Mouse (Mus musculus): Measurements from ENCODE around the gene Itga8. TPM values are rescaled to one million over a fixed set of nuclear protein-coding genes. Genes with fewer than 3 reads are reported as not detected.

Gene Itga8
- polyA plus RNA-seq, 1 experiment from 2014 or later, result 20.0 TPM

DNA sequence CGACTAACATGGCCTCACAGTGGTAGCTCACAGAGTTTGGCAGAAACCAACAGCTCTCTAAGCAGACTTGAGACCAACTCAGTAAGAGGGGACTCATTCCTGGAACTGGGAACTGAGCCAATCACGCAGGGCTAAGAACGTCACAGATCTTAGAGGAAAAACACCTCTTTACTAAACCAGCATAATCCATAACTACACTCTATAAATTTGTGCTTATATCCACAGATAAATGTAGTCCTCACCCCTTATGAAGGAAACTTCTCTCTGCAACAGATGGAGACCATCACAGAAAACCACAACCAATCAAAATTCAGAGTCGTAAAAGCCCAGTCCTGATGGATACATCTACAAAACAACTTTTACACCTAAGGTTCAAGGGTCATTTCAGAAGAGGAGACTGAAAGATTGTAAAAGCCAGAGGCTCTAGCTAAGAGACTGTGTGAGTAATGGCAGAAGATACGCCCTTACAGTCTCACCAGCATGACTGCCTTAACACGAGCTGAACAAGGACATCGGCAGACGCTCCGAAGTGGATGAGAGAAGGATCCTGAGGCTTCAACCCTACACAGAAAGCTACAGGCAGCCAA is 3.4 kb upstream of the Itga8 start:
- 51% methylated on average over 9 of the region's 9 CpGs for whole genome bisulfite sequencing

DNA sequence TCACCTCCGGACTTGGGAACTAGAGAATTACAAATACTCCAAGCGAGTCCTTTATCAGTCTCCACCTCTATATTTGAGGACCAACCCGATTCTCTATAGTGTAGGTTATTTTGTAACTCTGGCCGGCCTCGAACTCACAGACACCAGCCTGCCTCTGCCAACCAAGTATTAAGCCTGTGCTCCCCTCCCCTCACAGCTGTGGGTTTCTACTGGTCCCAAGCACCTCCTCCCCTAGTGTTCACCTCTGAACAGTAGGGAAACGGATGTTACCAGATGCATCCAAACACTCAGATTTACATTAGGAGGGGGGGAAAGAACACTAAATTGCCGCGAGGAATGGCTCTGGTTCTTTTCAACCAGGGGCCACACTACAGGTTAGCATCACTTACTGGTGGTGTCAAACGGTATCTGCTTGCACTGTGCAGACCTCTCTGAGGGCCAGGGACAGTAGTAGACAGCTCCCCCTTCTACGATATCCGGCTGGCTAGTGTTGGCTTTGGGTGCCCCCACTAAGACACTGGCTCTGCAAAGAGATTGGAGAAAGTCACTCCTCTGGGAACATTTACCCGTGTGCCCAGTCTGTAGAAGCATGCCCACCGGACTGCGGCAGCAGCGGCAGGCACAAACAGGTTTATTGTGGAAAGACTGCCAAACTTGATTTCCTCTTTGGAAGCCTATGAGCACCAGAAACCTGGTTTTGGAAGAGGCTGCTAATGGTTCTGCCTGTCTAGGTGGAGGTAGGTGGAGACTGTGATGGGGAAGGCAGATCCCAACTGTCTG is 1.1 kb downstream of the Itga8 start:
- DNase-seq (ENCODE audit: low spot score) (no peak), ATAC-seq (no peak)
- H3K27ac ChIP-seq (ENCODE audit: low read length), result 0 out of 2 replicates have a peak overlapping the region, but pooled peaks have one; percentile 20
- H3K9me3 ChIP-seq (ENCODE audit: low read length), result no peaks in the 10 kb centered on the region
- H3K4me3 ChIP-seq (ENCODE audit: low read depth, low read length), result peak overlapping the region; percentile 64
- H3K4me2 ChIP-seq (replicated peaks; ENCODE audit: low read depth, low read length), result peak overlapping the region; percentile 88
- H3K27me3 ChIP-seq (replicated peaks; ENCODE audit: insufficient read depth, low read length), result no peaks in the 10 kb centered on the region
- H3K4me1 ChIP-seq (ENCODE audit: insufficient read depth, low read depth, low read length), result no peaks in the 10 kb centered on the region
- H3K36me3 ChIP-seq (ENCODE audit: insufficient read depth, low read length), result no peaks in the 10 kb centered on the region
- peak overlapping the region; percentile 51; the same call in 1 of the 2 replicates for H3K9ac ChIP-seq (replicated peaks; ENCODE audit: low read depth)
- no peak for TF ChIP-seq EP300 (IDR thresholded peaks at IDR 0.05)
- no peak for TF ChIP-seq CTCF (IDR thresholded peaks at IDR 0.05)
- WGBS, result 36% methylated on average over 15 of the region's 15 CpGs

More for the DNA sequence above, 3.4 kb upstream of the Itga8 start:
- no peaks in the 10 kb centered on the region for H3K36me3 ChIP-seq (ENCODE audit: insufficient read depth, low read length)
- ATAC-seq (peak; percentile 23), DNase-seq (ENCODE audit: low spot score) (peak; percentile 45)
- no peak overlapping the region for H3K4me3 ChIP-seq (ENCODE audit: low read depth, low read length)
- no peaks in the 10 kb centered on the region for H3K4me1 ChIP-seq (ENCODE audit: insufficient read depth, low read depth, low read length)
- no peaks in the 10 kb centered on the region for H3K27me3 ChIP-seq (replicated peaks; ENCODE audit: insufficient read depth, low read length)
- H3K9me3 ChIP-seq (ENCODE audit: low read length), result no peaks in the 10 kb centered on the region
- TF ChIP-seq CTCF (IDR thresholded peaks at IDR 0.05) (no peak), EP300 (IDR thresholded peaks at IDR 0.05) (no peak)
- H3K9ac ChIP-seq (replicated peaks; ENCODE audit: low read depth), result no peak overlapping the region
- peak overlapping the region; percentile 43; the same call in 1 of the 2 replicates for H3K27ac ChIP-seq (ENCODE audit: low read length)
- no peak overlapping the region for H3K4me2 ChIP-seq (replicated peaks; ENCODE audit: low read depth, low read length)

DNA sequence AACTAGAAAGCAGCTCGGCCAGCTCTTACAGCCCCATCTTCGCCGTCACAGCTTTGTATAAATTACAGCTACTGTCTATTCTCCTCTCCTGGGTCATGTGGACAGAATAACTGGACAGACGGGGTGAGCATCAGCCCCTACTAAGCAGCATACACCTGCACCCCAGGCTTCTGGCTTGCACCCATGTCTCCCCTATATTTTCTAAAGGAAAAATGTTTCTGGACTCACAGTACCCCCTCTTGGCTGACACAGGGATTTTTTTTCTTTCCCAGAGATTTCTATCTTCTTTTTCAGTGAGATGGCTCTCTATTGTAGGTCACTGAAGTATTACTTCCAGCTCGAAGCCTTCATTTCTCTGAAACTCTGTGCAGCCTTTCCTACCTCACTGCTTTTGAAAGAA is 4.4 kb downstream of the Itga8 start:
- Histone ChIP-seq H3K4me3 (ENCODE audit: low read depth, low read length) (no peak overlapping the region), H3K4me2 (replicated peaks; ENCODE audit: low read depth, low read length) (no peak overlapping the region), H3K4me1 (ENCODE audit: insufficient read depth, low read depth, low read length) (no peaks in the 10 kb centered on the region), H3K27me3 (replicated peaks; ENCODE audit: insufficient read depth, low read length) (no peaks in the 10 kb centered on the region), H3K27ac (ENCODE audit: low read length) (no peak overlapping the region), H3K9ac (replicated peaks; ENCODE audit: low read depth) (no peak overlapping the region), H3K36me3 (ENCODE audit: insufficient read depth, low read length) (no peaks in the 10 kb centered on the region), H3K9me3 (ENCODE audit: low read length) (no peaks in the 10 kb centered on the region)
- TF ChIP-seq CTCF (IDR thresholded peaks at IDR 0.05), result no peak
- no peak for TF ChIP-seq EP300 (IDR thresholded peaks at IDR 0.05)
- no peak for DNase-seq (ENCODE audit: low spot score)
- WGBS, result 85% methylated on average over 5 of the region's 5 CpGs
- ATAC-seq, result no peak

DNA sequence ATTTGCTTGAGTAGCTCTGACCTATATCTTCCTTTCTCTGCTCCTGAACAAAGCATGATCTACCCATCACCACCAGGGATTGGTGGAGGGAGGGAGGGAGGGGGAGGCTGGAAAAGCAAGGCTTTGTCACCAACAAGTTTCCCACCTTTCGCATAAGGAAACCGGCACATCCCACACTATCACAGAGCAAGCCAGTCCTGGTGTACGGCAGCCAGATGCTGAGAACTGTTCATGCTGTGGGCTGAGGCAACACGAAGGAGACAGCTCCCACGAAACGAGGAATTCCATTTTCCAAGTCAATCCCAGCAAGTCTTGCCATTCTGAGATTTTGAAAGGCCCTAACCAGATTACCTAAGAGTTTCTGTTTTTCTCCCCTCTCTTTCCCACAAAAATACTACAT is 6.6 kb downstream of the Itga8 start:
- H3K27me3 ChIP-seq (replicated peaks; ENCODE audit: insufficient read depth, low read length), result no peaks in the 10 kb centered on the region
- H3K27ac ChIP-seq (ENCODE audit: low read length), result no peak overlapping the region
- H3K9ac ChIP-seq (replicated peaks; ENCODE audit: low read depth), result no peak overlapping the region
- no peak overlapping the region for H3K4me2 ChIP-seq (replicated peaks; ENCODE audit: low read depth, low read length)
- 85% methylated on average over 6 of the region's 6 CpGs for WGBS
- TF ChIP-seq CTCF (IDR thresholded peaks at IDR 0.05) (no peak), EP300 (IDR thresholded peaks at IDR 0.05) (no peak)
- H3K9me3 ChIP-seq (ENCODE audit: low read length), result no peaks in the 10 kb centered on the region
- no peaks in the 10 kb centered on the region for H3K36me3 ChIP-seq (ENCODE audit: insufficient read depth, low read length)
- ATAC-seq (no peak), DNase-seq (ENCODE audit: low spot score) (no peak)
- H3K4me1 ChIP-seq (ENCODE audit: insufficient read depth, low read depth, low read length), result no peaks in the 10 kb centered on the region
- H3K4me3 ChIP-seq (ENCODE audit: low read depth, low read length), result no peak overlapping the region

DNA sequence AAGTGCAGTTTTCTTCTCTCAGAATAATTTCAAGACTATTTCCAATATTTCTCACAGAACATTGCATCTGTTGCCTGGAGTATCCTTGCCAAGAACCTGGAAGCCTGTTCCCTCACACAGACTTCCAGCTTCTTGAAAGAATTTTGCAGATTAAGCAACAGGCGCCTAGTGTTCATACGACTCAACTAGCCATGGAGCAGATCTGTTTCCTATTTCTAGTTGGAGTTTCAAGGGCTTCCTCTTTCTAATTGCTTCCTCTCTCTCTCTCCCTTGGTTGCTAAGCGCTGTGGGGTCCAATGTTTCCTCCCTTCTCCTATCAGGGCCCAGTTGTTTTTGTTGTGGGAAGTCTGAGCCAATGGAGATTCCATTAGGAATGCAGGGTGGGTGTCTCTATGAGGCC is 7.7 kb downstream of the Itga8 start:
- no peak overlapping the region for H3K4me2 ChIP-seq (replicated peaks; ENCODE audit: low read depth, low read length)
- no peaks in the 10 kb centered on the region for H3K9me3 ChIP-seq (ENCODE audit: low read length)
- H3K9ac ChIP-seq (replicated peaks; ENCODE audit: low read depth), result no peak overlapping the region
- peak; percentile 16; the same call in 1 of the 2 replicates for ATAC-seq
- H3K4me3 ChIP-seq (ENCODE audit: low read depth, low read length), result no peak overlapping the region
- no peak overlapping the region for H3K27ac ChIP-seq (ENCODE audit: low read length)
- 39% methylated on average over 3 of the region's 3 CpGs for WGBS
- no peaks in the 10 kb centered on the region for H3K4me1 ChIP-seq (ENCODE audit: insufficient read depth, low read depth, low read length)
- peak; percentile 48 for DNase-seq (ENCODE audit: low spot score)
- no peak for TF ChIP-seq EP300 (IDR thresholded peaks at IDR 0.05)
- no peak for TF ChIP-seq CTCF (IDR thresholded peaks at IDR 0.05)
- no peaks in the 10 kb centered on the region for H3K36me3 ChIP-seq (ENCODE audit: insufficient read depth, low read length)
- no peaks in the 10 kb centered on the region for H3K27me3 ChIP-seq (replicated peaks; ENCODE audit: insufficient read depth, low read length)

DNA sequence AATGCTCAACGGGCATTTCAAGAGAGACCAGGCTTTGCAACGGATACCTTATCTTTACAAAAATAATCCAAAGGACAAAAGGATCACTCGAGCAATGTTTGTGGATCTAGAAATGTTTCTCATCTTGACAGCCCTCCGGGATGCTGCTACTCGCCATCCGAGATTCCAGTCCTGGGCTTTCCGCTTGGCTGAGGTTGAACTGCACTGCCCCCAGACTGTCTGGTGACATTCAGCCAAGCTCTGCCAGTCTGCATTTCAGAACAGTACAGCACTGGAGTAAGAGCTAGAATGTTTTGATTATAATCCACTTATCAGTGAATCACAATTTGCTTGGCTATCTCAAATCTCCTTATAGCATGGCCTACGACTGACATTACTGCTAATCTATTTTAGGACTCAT is 8.3 kb downstream of the Itga8 start:
- no peak overlapping the region for H3K4me3 ChIP-seq (ENCODE audit: low read depth, low read length)

More for the DNA sequence above, 8.3 kb downstream of the Itga8 start:
- no peak for TF ChIP-seq CTCF (IDR thresholded peaks at IDR 0.05)
- TF ChIP-seq EP300 (IDR thresholded peaks at IDR 0.05), result no peak
- Histone ChIP-seq H3K27me3 (replicated peaks; ENCODE audit: insufficient read depth, low read length) (no peaks in the 10 kb centered on the region), H3K36me3 (ENCODE audit: insufficient read depth, low read length) (no peaks in the 10 kb centered on the region), H3K4me2 (replicated peaks; ENCODE audit: low read depth, low read length) (no peak overlapping the region), H3K9me3 (ENCODE audit: low read length) (no peaks in the 10 kb centered on the region), H3K27ac (ENCODE audit: low read length) (no peak overlapping the region), H3K4me1 (ENCODE audit: insufficient read depth, low read depth, low read length) (no peaks in the 10 kb centered on the region), H3K9ac (replicated peaks; ENCODE audit: low read depth) (no peak overlapping the region)
- no peak for ATAC-seq
- 59% methylated on average over 8 of the region's 8 CpGs for WGBS
- no peak for DNase-seq (ENCODE audit: low spot score)
